Mouse (Mus musculus): ENCODE results near the gene Tprkb. TPM values are rescaled to one million over a fixed set of nuclear protein-coding genes. Genes with fewer than 3 reads are reported as not detected.
"Not testable (repeated sequence)": the region's sequence is repeated elsewhere in the genome, so short reads cannot be mapped to it uniquely, and the experiment has no call there.

Tprkb gene
- polyA plus RNA-seq, 1 experiment: 31.6 TPM

DNA sequence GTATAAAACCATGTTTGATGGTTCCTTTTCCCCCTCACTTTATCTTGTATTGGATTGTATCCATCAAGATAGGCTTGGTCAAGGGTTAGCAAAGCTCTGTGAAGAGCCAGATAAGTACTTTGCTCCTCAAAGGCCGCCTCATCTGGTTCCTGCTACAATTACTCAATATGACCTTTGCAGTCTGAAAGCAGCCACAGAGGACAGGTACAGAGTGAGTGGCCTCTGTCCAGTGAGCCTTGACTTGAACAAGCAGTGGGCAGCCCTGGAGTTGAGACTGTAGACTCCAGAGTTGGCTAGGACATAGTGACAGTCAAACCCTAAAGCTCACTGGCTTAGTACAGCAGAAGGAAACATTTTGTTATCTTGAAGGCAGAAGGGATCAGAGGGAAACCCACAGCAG, 17.6 kb downstream of the Tprkb start:
- TF ChIP-seq CTCF (IDR thresholded peaks at IDR 0.05; ENCODE audit: low read depth, low read length) (no peak), EP300 (IDR thresholded peaks at IDR 0.05; ENCODE audit: insufficient read depth, low read depth, low read length) (no peak), POLR2A (IDR thresholded peaks at IDR 0.05; ENCODE audit: insufficient read depth, low read length) (no peak)
- no peak overlapping the region for H3K9ac ChIP-seq (ENCODE audit: low read depth, poor library complexity, severe bottlenecking)
- no peaks in the 10 kb centered on the region for H3K9me3 ChIP-seq (replicated peaks; ENCODE audit: control insufficient read depth, insufficient read depth, low read length, poor library complexity, severe bottlenecking)
- H3K4me3 ChIP-seq (ENCODE audit: low read depth, low read length): no peak overlapping the region
- no peaks in the 10 kb centered on the region for H3K4me1 ChIP-seq (ENCODE audit: control insufficient read depth, insufficient read depth, low read length)
- no peaks in the 10 kb centered on the region for H3K27me3 ChIP-seq (ENCODE audit: control insufficient read depth, insufficient read depth, low read length, poor library complexity, severe bottlenecking)
- no peak overlapping the region for H3K27ac ChIP-seq (ENCODE audit: insufficient read depth, low read length)
- H3K36me3 ChIP-seq (ENCODE audit: control insufficient read depth, insufficient read depth, low read length, poor library complexity, severe bottlenecking): peaks cover 14% of the 10 kb centered on the region

DNA sequence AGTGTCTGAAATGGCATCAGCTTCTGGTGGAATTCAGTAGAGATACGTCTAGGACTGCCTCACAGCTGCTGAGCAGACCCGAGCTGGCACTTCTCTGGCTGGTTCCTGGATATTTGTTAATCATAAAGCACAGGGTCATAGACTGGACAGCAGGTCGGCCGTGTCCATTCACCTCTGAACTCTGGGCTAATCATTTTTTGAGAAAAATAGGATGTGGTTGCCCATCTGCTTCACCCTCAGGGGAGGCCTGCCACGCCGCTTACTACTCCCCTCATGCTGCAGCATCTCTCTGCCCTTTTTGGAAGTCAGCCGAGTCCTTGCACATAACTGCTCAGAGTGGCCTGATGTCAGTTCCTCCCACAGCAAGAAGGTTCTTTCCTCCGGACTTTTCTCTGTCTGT, 22.4 kb downstream of the Tprkb start:
- TF ChIP-seq EP300 (IDR thresholded peaks at IDR 0.05; ENCODE audit: insufficient read depth, low read depth, low read length) (no peak), CTCF (IDR thresholded peaks at IDR 0.05; ENCODE audit: low read depth, low read length) (no peak), POLR2A (IDR thresholded peaks at IDR 0.05; ENCODE audit: insufficient read depth, low read length) (no peak)
- Histone ChIP-seq H3K4me1 (ENCODE audit: control insufficient read depth, insufficient read depth, low read length) (no peaks in the 10 kb centered on the region), H3K9ac (ENCODE audit: low read depth, poor library complexity, severe bottlenecking) (no peak overlapping the region), H3K9me3 (replicated peaks; ENCODE audit: control insufficient read depth, insufficient read depth, low read length, poor library complexity, severe bottlenecking) (no peaks in the 10 kb centered on the region), H3K27ac (ENCODE audit: insufficient read depth, low read length) (no peak overlapping the region), H3K27me3 (ENCODE audit: control insufficient read depth, insufficient read depth, low read length, poor library complexity, severe bottlenecking) (no peaks in the 10 kb centered on the region), H3K36me3 (ENCODE audit: control insufficient read depth, insufficient read depth, low read length, poor library complexity, severe bottlenecking) (no peaks in the 10 kb centered on the region), H3K4me3 (ENCODE audit: low read depth, low read length) (no peak overlapping the region)

DNA sequence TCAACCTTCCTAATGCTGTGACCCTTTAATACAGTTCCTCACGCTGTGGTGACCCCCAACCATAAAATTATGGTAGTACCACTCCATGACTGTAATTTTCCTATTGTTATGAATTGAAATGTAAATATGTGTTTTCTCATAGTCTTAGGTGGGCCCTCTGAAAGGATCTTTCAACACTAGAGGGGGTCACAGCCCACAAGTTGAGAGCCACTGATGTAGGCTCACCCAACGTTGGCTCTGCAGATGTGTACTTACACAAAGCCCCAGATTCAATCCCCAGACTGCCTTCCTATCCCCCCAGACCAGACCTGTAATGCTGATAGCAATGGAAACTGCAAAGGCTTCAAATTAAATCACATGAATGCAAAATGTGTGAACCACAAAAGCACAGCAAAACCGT, 24.0 kb downstream of the Tprkb start:
- no peaks in the 10 kb centered on the region for H3K9me3 ChIP-seq (replicated peaks; ENCODE audit: control insufficient read depth, insufficient read depth, low read length, poor library complexity, severe bottlenecking)
- no peaks in the 10 kb centered on the region for H3K36me3 ChIP-seq (ENCODE audit: control insufficient read depth, insufficient read depth, low read length, poor library complexity, severe bottlenecking)
- no peaks in the 10 kb centered on the region for H3K27me3 ChIP-seq (ENCODE audit: control insufficient read depth, insufficient read depth, low read length, poor library complexity, severe bottlenecking)
- H3K9ac ChIP-seq (ENCODE audit: low read depth, poor library complexity, severe bottlenecking): no peak overlapping the region
- peak; percentile 8 for TF ChIP-seq CTCF (IDR thresholded peaks at IDR 0.05; ENCODE audit: low read depth, low read length)
- TF ChIP-seq POLR2A (IDR thresholded peaks at IDR 0.05; ENCODE audit: insufficient read depth, low read length): no peak
- no peak for TF ChIP-seq EP300 (IDR thresholded peaks at IDR 0.05; ENCODE audit: insufficient read depth, low read depth, low read length)
- no peak overlapping the region for H3K27ac ChIP-seq (ENCODE audit: insufficient read depth, low read length)
- H3K4me3 ChIP-seq (ENCODE audit: low read depth, low read length): no peak overlapping the region
- no peaks in the 10 kb centered on the region for H3K4me1 ChIP-seq (ENCODE audit: control insufficient read depth, insufficient read depth, low read length)

DNA sequence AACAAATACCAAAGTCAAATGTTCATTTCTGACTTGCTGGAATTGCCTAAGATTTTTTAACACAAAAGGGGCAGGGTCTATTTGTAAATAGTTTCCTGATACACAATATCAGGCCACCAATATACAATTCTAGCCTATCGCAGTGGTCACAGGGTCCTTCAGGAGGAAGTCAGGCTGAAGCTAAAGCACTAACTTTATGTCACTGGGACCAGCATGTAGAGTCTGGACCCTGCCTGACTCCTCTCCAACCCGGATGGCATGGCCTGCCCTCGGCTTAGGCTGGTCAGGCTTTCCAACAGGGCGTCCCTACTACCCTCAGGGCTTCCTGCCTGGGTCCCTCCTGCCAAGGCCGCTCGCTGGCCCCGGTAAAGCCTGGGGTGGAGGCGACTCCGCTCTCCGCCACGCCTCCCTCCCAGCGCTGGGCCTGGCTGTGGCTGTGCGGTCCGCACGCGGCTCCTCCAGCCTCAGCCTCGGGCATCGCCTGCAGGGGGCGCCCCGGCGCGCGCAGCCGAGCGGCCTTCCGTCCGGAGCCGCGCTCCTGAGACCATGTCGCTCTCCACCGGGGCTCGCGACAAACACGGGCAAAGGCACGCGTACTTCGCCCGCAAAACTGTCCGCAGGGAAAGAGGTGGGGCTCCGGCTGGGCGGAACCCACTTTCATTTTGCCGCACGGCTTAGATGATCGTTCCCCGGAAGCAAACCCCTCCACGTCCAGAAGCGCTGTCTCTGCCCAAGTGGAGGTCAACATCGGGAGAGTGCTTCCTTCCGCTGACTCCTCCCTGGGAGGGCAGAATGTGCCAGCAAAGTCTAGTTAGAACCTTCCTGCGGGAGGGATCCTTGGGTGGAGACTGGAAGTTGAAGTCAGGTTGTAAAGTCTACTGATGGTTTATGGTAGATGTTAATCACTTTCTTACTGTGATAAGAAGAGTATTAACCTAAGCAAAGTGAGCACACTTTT, 25.1 kb downstream of the Tprkb start:
- not testable (repeated sequence) for H3K9me3 ChIP-seq (replicated peaks; ENCODE audit: control insufficient read depth, insufficient read depth, low read length, poor library complexity, severe bottlenecking); H3K36me3 ChIP-seq (ENCODE audit: control insufficient read depth, insufficient read depth, low read length, poor library complexity, severe bottlenecking); H3K27me3 ChIP-seq (ENCODE audit: control insufficient read depth, insufficient read depth, low read length, poor library complexity, severe bottlenecking); H3K27ac ChIP-seq (ENCODE audit: insufficient read depth, low read length); H3K4me1 ChIP-seq (ENCODE audit: control insufficient read depth, insufficient read depth, low read length)
- Histone ChIP-seq H3K9ac (ENCODE audit: low read depth, poor library complexity, severe bottlenecking) (peak overlapping the region; percentile 2; the same call in 1 of the 2 replicates), H3K4me3 (ENCODE audit: low read depth, low read length) (peak overlapping the region; percentile 51)
- TF ChIP-seq CTCF (IDR thresholded peaks at IDR 0.05; ENCODE audit: low read depth, low read length): peak; percentile 37

DNA sequence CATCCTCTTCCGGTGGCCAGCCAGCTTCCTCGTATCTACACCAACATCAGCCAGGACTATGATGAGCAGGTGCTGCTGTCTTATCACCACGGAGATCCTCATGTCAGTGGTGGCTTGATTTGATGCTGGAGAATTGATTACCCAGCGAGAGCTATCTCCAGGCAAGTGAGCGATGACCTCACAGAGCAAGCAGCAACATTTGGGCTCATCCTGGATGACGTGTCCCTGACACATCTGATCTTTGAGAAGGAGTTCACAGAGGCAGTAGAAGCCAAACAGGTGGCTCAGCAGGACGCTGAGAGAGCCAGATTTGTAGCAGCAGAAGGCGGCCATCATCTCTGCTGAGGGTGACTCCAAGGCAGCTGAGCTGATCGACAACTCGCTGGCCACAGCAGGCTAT, 27.0 kb downstream of the Tprkb start:
- Histone ChIP-seq H3K9ac (ENCODE audit: low read depth, poor library complexity, severe bottlenecking) (no peak overlapping the region), H3K27me3 (ENCODE audit: control insufficient read depth, insufficient read depth, low read length, poor library complexity, severe bottlenecking) (no peaks in the 10 kb centered on the region), H3K4me1 (ENCODE audit: control insufficient read depth, insufficient read depth, low read length) (no peaks in the 10 kb centered on the region), H3K9me3 (replicated peaks; ENCODE audit: control insufficient read depth, insufficient read depth, low read length, poor library complexity, severe bottlenecking) (no peaks in the 10 kb centered on the region), H3K36me3 (ENCODE audit: control insufficient read depth, insufficient read depth, low read length, poor library complexity, severe bottlenecking) (peaks cover 5% of the 10 kb centered on the region; the same call in 1 of the 2 replicates), H3K27ac (ENCODE audit: insufficient read depth, low read length) (no peak overlapping the region), H3K4me3 (ENCODE audit: low read depth, low read length) (no peak overlapping the region)
- TF ChIP-seq CTCF (IDR thresholded peaks at IDR 0.05; ENCODE audit: low read depth, low read length) (no peak), EP300 (IDR thresholded peaks at IDR 0.05; ENCODE audit: insufficient read depth, low read depth, low read length) (no peak), POLR2A (IDR thresholded peaks at IDR 0.05; ENCODE audit: insufficient read depth, low read length) (no peak)

DNA sequence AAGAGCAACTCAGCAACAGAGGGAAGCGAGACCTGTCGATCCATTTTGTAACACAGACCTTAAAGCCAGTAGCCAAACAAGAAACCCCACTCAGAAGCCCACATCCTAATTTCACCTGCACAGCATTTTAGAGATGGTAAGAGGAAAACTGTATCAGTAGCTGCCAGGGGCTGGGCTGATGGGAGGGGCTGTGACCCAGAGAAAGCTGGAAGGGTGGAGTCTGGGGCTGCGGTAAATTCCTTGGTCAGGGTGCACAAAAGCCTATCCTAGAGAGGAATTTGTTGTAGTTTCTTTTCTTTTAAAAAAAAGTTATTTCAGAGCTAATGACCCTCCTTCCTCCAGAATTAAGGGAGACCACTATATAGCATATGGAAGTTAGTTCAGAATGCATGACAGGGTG, 30.8 kb downstream of the Tprkb start:
- Histone ChIP-seq H3K27me3 (ENCODE audit: control insufficient read depth, insufficient read depth, low read length, poor library complexity, severe bottlenecking) (no peaks in the 10 kb centered on the region), H3K4me1 (ENCODE audit: control insufficient read depth, insufficient read depth, low read length) (no peaks in the 10 kb centered on the region), H3K9me3 (replicated peaks; ENCODE audit: control insufficient read depth, insufficient read depth, low read length, poor library complexity, severe bottlenecking) (no peaks in the 10 kb centered on the region), H3K4me3 (ENCODE audit: low read depth, low read length) (no peak overlapping the region), H3K27ac (ENCODE audit: insufficient read depth, low read length) (no peak overlapping the region), H3K9ac (ENCODE audit: low read depth, poor library complexity, severe bottlenecking) (no peak overlapping the region), H3K36me3 (ENCODE audit: control insufficient read depth, insufficient read depth, low read length, poor library complexity, severe bottlenecking) (peaks cover 30% of the 10 kb centered on the region)
- TF ChIP-seq EP300 (IDR thresholded peaks at IDR 0.05; ENCODE audit: insufficient read depth, low read depth, low read length) (no peak), POLR2A (IDR thresholded peaks at IDR 0.05; ENCODE audit: insufficient read depth, low read length) (no peak), CTCF (IDR thresholded peaks at IDR 0.05; ENCODE audit: low read depth, low read length) (no peak)
